Mouse (Mus musculus): ENCODE results near the gene Gm21748. TPM values are rescaled to one million over a fixed set of nuclear protein-coding genes. Genes with fewer than 3 reads are reported as not detected.
"Not testable (repeated sequence)": the region's sequence is repeated elsewhere in the genome, so short reads cannot be mapped to it uniquely, and the experiment has no call there.

The Gm21748 gene
- not detected in 2 replicates for polyA plus RNA-seq (2012; rRNA removed)

DNA sequence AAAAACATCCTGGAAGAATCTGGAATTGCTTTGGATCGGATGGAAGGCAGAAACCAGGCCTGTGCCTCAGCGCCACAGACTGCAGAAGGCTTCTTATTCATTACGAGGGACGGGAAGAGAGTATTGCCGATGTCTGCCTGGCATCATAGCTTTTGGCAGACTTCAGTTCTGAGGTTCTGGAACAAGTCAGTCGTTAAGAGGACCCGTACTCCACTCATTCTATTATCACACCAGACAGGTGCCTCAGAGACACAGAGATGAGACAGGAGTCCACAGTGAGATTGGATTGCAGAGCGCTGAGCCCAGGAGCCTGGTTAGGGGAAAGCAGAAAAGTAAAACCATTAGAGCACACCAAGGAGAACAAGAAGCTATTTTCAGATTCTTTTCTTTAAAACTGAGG, at the start of gene Gm21748:
Gene Gm21748, minus strand, starts transcription at position 101 of the 400 bp plus-strand sequence.
- not testable (repeated sequence) for H3K4me3 ChIP-seq (ENCODE audit: insufficient read depth, low read length); H3K27ac ChIP-seq (ENCODE audit: insufficient read depth, low read length); H3K4me1 ChIP-seq (ENCODE audit: control insufficient read depth, insufficient read depth, low read length)

Other genes starting within 250 kb of the Gm21748 start
- gene Gm21860, start 84.4 kb downstream of the Gm21748 start, polyA plus RNA-seq (2012; rRNA removed): not detected in 2 replicates
- not detected in 2 replicates for gene Gm47283, start 54.4 kb downstream of the Gm21748 start, polyA plus RNA-seq (2012; rRNA removed)

Data from cortical plate, adult 2 months (tissue).